Mouse (Mus musculus): Measurements from ENCODE around the gene Gli1.

DNA sequence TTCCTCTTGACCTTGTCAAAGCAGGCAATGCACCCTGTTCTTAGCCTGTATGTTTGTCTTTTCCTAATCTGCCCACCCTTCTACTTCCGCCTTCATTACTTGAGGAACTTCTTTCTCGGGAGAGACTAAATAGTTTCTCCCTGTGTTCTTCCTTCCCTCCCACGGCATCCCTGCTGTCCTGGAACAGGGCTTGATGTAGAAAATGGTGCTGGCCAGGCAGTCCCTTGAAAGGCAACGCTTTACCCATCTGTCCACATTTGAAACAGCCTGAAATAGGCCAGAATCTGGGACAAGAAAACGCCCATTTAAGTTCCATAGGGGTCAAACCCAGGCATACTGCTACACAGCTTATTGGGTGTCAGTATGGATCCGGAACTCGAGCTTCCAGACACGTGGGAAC is 8.0 kb upstream of the Gli1 start:
- no peak for TF ChIP-seq CTCF (IDR thresholded peaks at IDR 0.05; ENCODE audit: insufficient read depth, low read length)
- TF ChIP-seq POLR2A (IDR thresholded peaks at IDR 0.05; ENCODE audit: borderline replicate concordance, extremely low read depth, low read depth, low read length) = no peak

Data from lung, adult 2 months (tissue).